Mouse (Mus musculus) gastrocnemius, adult 2 months (tissue): ENCODE data around the gene Dera. TPM values are rescaled to one million over a fixed set of nuclear protein-coding genes. Genes with fewer than 3 reads are reported as not detected.

ENCODE experiments used
- DNase-seq: peaks from one replicate; pipeline ENCODE4 v3.0.0; 2022
- H3K27ac ChIP-seq: fragments of 200-600 bp; 2 replicates; pipeline ENCODE4 v1.8.1; 2022; ENCODE audit warnings: mild to moderate bottlenecking
- H3K4me3 ChIP-seq: fragments of 200-600 bp; 2 replicates; pipeline ENCODE4 v1.8.1; 2022; ENCODE audit warnings: mild to moderate bottlenecking, moderate library complexity
- CTCF ChIP-seq: fragments of 200-600 bp; IDR thresholded peaks from 2 replicates; pipeline ENCODE4 v1.8.1; 2022; ENCODE audit warnings: antibody characterized with exemption, mild to moderate bottlenecking, moderate library complexity
- intact Hi-C: fragments of 180-260 bp; cut with DNase I; formaldehyde crosslinking; loops from one replicate; pipeline ENCODE4 v1.15.1; 2025
- total RNA-seq, 2 experiments: library from RNA; stranded (reverse); gene quantifications; 2 replicates each; pipeline ENCODE4 v1.2.3; 2021

The Dera gene
- total RNA-seq, 2 experiments from 2014 or later, result 6.3 to 9.5 TPM

DNA sequence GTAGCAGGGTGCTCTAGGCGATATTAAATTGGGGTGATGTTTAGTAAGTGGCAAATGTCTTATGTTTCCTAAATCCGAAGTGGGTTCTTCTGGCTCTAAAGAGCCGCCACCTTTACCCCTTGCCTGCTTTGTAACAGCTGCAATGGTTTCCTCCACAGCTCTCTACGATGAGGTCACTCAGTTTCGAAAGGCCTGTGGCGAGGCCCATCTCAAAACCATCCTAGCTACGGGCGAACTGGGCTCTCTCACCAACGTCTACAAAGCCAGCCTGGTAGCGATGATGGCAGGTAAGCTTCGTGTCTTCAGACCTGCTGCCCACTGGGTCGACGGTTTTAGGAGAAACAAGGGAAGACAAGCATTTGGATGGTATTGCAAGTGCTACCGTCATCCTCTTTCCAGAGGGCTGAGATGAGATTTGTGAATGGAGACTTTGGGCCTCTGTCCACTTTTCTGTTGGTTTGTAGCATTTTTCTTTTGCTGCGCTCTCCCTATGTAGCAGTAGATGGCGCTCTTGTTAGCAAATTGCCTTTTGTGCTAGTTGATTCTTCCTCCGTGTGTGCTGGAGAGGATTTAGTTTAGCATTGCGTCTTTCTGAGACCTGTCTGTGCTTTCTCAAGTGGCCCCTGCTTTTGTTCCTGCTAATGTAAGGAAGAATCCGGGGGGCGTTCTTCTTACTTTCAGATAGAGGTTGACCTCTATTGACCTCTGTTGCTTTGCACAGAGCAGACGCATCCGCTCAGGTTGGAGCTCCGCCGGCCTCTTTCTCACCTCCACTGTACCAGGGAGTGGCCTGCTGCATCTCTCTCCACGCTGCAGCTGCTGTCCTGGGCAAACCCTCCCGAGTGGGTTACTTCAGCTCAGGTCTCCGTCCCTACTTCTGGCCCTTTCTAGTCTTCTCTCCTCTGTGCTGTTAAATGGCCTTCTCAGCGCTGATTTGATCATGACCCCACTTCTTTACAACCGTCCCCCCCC is 42.5 kb downstream of the Dera start:
- Histone ChIP-seq H3K27ac (no peak overlapping the region), H3K4me3 (no peak overlapping the region)
- intact Hi-C loops, result loop anchor here (5.0 to 10.0 kb wide), 2 partner anchors 258 to 355 kb away; no protein-coding TSS in a partner anchor
- peak; percentile 64 for TF ChIP-seq CTCF
- no peak for DNase-seq

GRCm38 (mm10) chr6:137799253-137799652 is 44.9 kb downstream of the Dera start:
- intact Hi-C loops, result loop anchor here (5.0 to 10.0 kb wide), 2 partner anchors 256 to 353 kb away; no protein-coding TSS in a partner anchor
- H3K4me3 ChIP-seq, result no peak overlapping the region
- DNase-seq, result no peak
- no peak for TF ChIP-seq CTCF
- H3K27ac ChIP-seq, result no peak overlapping the region

GRCm38 (mm10) chr6:137803456-137804005 is 49.2 kb downstream of the Dera start:
- intact Hi-C loops, result no loop called here
- H3K27ac ChIP-seq, result no peak overlapping the region
- no peak for TF ChIP-seq CTCF
- H3K4me3 ChIP-seq, result no peak overlapping the region
- DNase-seq, result no peak

DNA sequence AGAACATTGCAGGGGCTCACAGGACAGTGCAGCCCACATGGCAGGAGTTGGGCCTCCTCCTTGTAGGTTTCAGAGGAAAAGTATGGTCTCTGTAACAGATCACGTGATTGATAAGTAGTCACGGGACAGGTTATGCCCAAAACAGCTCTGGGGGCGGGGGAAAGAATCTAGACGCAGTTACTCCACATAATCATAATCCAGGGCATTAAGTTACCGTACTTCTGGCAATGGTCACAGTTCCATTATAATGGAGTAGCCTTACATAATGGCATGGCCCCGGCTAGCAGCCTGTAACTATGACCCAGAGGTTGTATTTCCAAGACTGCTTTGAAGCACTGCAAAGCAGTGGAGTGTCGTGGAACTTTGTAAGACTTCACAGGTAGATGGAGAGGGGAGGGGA is 49.8 kb downstream of the Dera start:
- no peak overlapping the region for H3K4me3 ChIP-seq
- intact Hi-C loops, result no loop called here
- no peak for TF ChIP-seq CTCF
- no peak for DNase-seq
- H3K27ac ChIP-seq, result no peak overlapping the region

DNA sequence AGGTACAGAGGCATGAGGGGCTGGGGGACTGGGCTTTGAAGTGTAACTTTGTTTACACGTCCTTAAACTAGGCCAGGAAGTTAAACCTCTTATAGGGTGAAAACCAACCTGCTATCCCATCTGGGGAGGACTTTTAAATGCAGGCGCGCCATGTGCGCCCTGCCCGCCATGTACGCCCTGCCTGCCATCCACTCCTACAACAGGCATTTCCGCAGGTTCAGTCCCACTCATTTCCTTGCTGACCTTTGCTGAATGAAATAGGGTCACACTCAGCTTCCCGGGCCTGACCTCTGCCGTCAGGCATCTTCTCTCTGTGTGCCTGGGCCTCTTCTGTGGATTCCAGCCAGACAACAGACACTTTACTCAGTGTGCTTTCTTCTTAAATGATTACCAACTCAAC is 50.3 kb downstream of the Dera start:
- intact Hi-C loops, result no loop called here
- TF ChIP-seq CTCF, result no peak
- no peak overlapping the region for H3K4me3 ChIP-seq
- H3K27ac ChIP-seq, result no peak overlapping the region
- no peak for DNase-seq

- Histone ChIP-seq H3K27ac (no peak overlapping the region), H3K4me3 (no peak overlapping the region)
- intact Hi-C loops, result no loop called here
- no peak for DNase-seq
- no peak for TF ChIP-seq CTCF
Measured at GRCm38 (mm10) chr6:137806342-137806741, 52.0 kb downstream of the Dera start.

GRCm38 (mm10) chr6:137806806-137807205 is 52.5 kb downstream of the Dera start:
- TF ChIP-seq CTCF, result no peak
- no peak overlapping the region for H3K27ac ChIP-seq
- intact Hi-C loops, result no loop called here
- no peak for DNase-seq
- no peak overlapping the region for H3K4me3 ChIP-seq

GRCm38 (mm10) chr6:137807296-137807695 is 53.0 kb downstream of the Dera start:
- no peak for TF ChIP-seq CTCF
- no peak overlapping the region for H3K4me3 ChIP-seq
- intact Hi-C loops, result no loop called here
- no peak for DNase-seq
- no peak overlapping the region for H3K27ac ChIP-seq

- Histone ChIP-seq H3K4me3 (no peak overlapping the region), H3K27ac (no peak overlapping the region)
- TF ChIP-seq CTCF, result no peak
- intact Hi-C loops, result no loop called here
- no peak for DNase-seq
Measured at GRCm38 (mm10) chr6:137808706-137809105, 54.4 kb downstream of the Dera start.

DNA sequence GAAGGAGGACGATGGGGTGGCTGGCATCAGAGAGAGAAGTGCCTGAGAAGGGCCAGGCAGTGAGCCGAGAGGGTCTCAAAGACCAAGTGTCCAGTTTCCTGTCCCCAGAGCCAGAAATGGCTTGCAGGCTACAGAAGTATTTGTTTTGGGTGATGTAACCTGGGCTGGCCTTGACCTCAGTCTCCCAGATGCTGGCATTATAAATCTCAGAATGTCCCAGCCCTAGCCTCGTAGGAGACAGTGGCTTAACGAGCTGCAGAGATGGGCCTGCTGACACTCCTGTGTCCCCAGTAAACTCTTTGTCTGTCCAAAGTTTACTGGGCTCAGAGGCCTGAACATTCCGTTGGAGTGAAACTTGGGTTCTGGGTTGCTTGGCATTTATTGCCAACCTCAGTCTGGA is 55.8 kb downstream of the Dera start:
- DNase-seq, result no peak
- intact Hi-C loops, result no loop called here
- Histone ChIP-seq H3K27ac (no peak overlapping the region), H3K4me3 (no peak overlapping the region)
- no peak for TF ChIP-seq CTCF

GRCm38 (mm10) chr6:137814006-137814405 is 59.7 kb downstream of the Dera start:
- TF ChIP-seq CTCF, result no peak
- intact Hi-C loops, result no loop called here
- no peak overlapping the region for H3K4me3 ChIP-seq
- no peak for DNase-seq
- H3K27ac ChIP-seq, result no peak overlapping the region

DNA sequence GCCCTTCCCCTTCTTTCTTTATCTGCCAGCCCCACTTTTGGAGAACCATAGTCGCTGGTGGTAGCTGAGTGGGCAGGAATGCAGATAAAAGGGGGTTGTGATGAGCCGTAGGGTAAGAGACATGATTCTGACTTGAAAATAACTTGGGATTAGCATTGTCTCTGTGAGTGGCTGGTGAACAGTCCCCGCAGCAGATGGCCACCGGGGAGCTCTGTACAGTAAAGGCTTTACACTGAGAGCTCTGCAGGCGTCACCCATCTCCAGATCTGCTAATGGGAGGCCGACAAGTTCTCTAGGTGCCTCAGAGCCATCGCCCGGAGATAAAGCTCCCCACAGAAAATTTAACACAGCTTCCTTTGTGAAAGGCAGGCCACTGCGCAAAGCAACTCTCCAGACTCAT is 62.2 kb downstream of the Dera start:
- intact Hi-C loops, result no loop called here
- TF ChIP-seq CTCF, result no peak
- no peak for DNase-seq
- H3K27ac ChIP-seq, result no peak overlapping the region
- no peak overlapping the region for H3K4me3 ChIP-seq

GRCm38 (mm10) chr6:137822550-137822949 is 68.2 kb downstream of the Dera start:
- H3K4me3 ChIP-seq, result no peak overlapping the region
- DNase-seq, result no peak
- no peak overlapping the region for H3K27ac ChIP-seq
- no peak for TF ChIP-seq CTCF
- intact Hi-C loops, result no loop called here
